Mouse (Mus musculus) ES-Bruce4 (cell line): ENCODE measurements around the gene Dnttip2.

ENCODE experiments used
- CTCF ChIP-seq: IDR thresholded peaks from one replicate; pipeline ENCODE4 v1.8.1; 2011; ENCODE audit warnings: low read depth, low read length
- EP300 ChIP-seq: IDR thresholded peaks from 2 replicates; pipeline ENCODE4 v1.6.1; 2011; ENCODE audit warnings: low read depth, low read length; ENCODE audit not compliant: insufficient read depth
- POLR2A ChIP-seq: IDR thresholded peaks from one replicate; pipeline ENCODE4 v1.8.1; 2011; ENCODE audit warnings: low read length; ENCODE audit not compliant: insufficient read depth

GRCm38 (mm10) chr3:122235772-122236171, 38.4 kb upstream of the Dnttip2 start:
- TF ChIP-seq CTCF, result no peak
- TF ChIP-seq POLR2A, result no peak
- TF ChIP-seq EP300, result no peak
